Mouse (Mus musculus): ENCODE measurements around the gene Mobp.

GRCm38 (mm10) chr9:120120503-120120902, 29.0 kb upstream of the Mobp start:
- TF ChIP-seq CTCF (IDR thresholded peaks at IDR 0.05; ENCODE audit: extremely low read depth, insufficient read length, insufficient replicate concordance, low read depth, low read length) (no peak), POLR2A (IDR thresholded peaks at IDR 0.05; ENCODE audit: low read depth, low read length) (no peak)
